Mouse (Mus musculus) embryonic facial prominence, embryonic 10.5 days (tissue): ENCODE measurements around the gene Plp1. TPM values are rescaled to one million over a fixed set of nuclear protein-coding genes. Genes with fewer than 3 reads are reported as not detected.
A peak's percentile ranks its signal among the peaks of the same experiment; 100 is the strongest.

Source experiments
- DNase-seq: peaks from one replicate; pipeline ENCODE4 v3.0.0-alpha.2; 2017; ENCODE audit warnings: low spot score
- H3K27ac ChIP-seq: fragments of 300-500 bp; sonication (generic); replicated peaks from 2 replicates; pipeline ENCODE4 v1.5.1; 2016; ENCODE audit warnings: mild to moderate bottlenecking
- H3K27me3 ChIP-seq: fragments of 300-500 bp; sonication (generic); replicated peaks from 2 replicates; pipeline ENCODE4 v1.6.1; 2016; ENCODE audit warnings: low read depth, mild to moderate bottlenecking; ENCODE audit not compliant: poor library complexity, severe bottlenecking
- H3K36me3 ChIP-seq: fragments of 300-500 bp; sonication (generic); replicated peaks from 2 replicates; pipeline ENCODE4 v1.6.1; 2016; ENCODE audit warnings: mild to moderate bottlenecking, moderate library complexity
- H3K4me1 ChIP-seq: fragments of 300-500 bp; sonication (generic); 2 replicates; pipeline ENCODE4 v1.6.1; 2016
- H3K4me3 ChIP-seq: fragments of 300-500 bp; sonication (generic); 2 replicates; pipeline ENCODE4 v1.5.1; 2016; ENCODE audit warnings: mild to moderate bottlenecking, moderate library complexity
- H3K9me3 ChIP-seq: fragments of 300-500 bp; sonication (generic); 2 replicates; pipeline ENCODE4 v1.6.1; 2016; ENCODE audit warnings: mild to moderate bottlenecking
- WGBS: fragments of 180-500 bp; shearing (Covaris S2); methylation state at CpG from one replicate; pipeline ENCODE4 v1.1.7; 2016; 5-methylcytosine and 5-hydroxymethylcytosine counted together
- polyA plus RNA-seq: library from polyadenylated mRNA; unstranded; fragments of >200 nt; fragmentation: Nextera tagmentation; extraction: Ambion mirVana; gene quantifications from 2 replicates; pipeline ENCODE4 v1.2.1, GENCODE M21; 2016

The Plp1 gene
- polyA plus RNA-seq, 1 experiment from 2014 or later: 11.7 TPM

- Histone ChIP-seq H3K27ac (no peak within 1 kb of the TSS), H3K27me3 (peaks cover 36% of the 10 kb centered on the region), H3K36me3 (no peaks in the 10 kb centered on the region), H3K9me3 (no peaks in the 10 kb centered on the region), H3K4me3 (peak within 1 kb of the TSS; percentile 64), H3K4me1 (no peaks in the 10 kb centered on the region)
- peak; percentile 45 for DNase-seq
- WGBS: 13% methylated on average over 36 of the region's 36 CpGs
Observed at GRCm38 (mm10) chrX:136868061-136869040, 45.9 kb downstream of the Plp1 start, which contains the start of gene Rab9b. Gene Rab9b, minus strand, starts transcription at chrX:136868755.

Other genes starting within 250 kb of the Plp1 start
- gene Tceal3, start 231.8 kb upstream of the Plp1 start, polyA plus RNA-seq: 5.2 and 6.3 TPM in 2 replicates
- 7.1 and 7.2 TPM in 2 replicates for gene Tceal1, start 114.7 kb upstream of the Plp1 start, polyA plus RNA-seq
- gene Morf4l2, start 79.0 kb upstream of the Plp1 start, polyA plus RNA-seq: 573 and 588 TPM in 2 replicates
- gene Glra4, start 42.5 kb upstream of the Plp1 start, polyA plus RNA-seq: 0.08 TPM in 1 of 2 replicates, not detected in the other
- 0.35 and 0.56 TPM in 2 replicates for gene Rab9b, start 46.1 kb downstream of the Plp1 start, polyA plus RNA-seq
- not detected in 2 replicates for gene H2bfm, start 104.7 kb downstream of the Plp1 start, polyA plus RNA-seq
- 50.6 and 62.9 TPM in 2 replicates for gene Tmsb15b2, start 152.8 kb downstream of the Plp1 start, polyA plus RNA-seq
- 4.7 and 5.7 TPM in 2 replicates for gene Tmsb15l, start 154.2 kb downstream of the Plp1 start, polyA plus RNA-seq
- 22.7 and 25.2 TPM in 2 replicates for gene Tmsb15b1, start 154.2 kb downstream of the Plp1 start, polyA plus RNA-seq
- gene Zcchc18, start 170.5 kb downstream of the Plp1 start, polyA plus RNA-seq: 32.5 and 39.2 TPM in 2 replicates
- 14.0 and 14.3 TPM in 2 replicates for gene Slc25a53, start 215.6 kb downstream of the Plp1 start, polyA plus RNA-seq
- 16.6 and 16.9 TPM in 2 replicates for gene Fam199x, start 226.9 kb downstream of the Plp1 start, polyA plus RNA-seq